Mouse (Mus musculus) olfactory bulb, adult 2 months (tissue): Measurements from ENCODE around the gene Gnat1.

Experiments used
- CTCF ChIP-seq: fragments of 200-500 bp; IDR thresholded peaks from 2 replicates; pipeline ENCODE4 v1.5.1; 2012; ENCODE audit warnings: low read depth, mild to moderate bottlenecking, low read length, moderate library complexity; ENCODE audit not compliant: insufficient read depth
- POLR2A ChIP-seq: fragments of 200-500 bp; IDR thresholded peaks from 2 replicates; pipeline ENCODE4 v1.6.1; 2012; ENCODE audit warnings: mild to moderate bottlenecking, low read depth, low read length, moderate library complexity; ENCODE audit not compliant: insufficient read depth

DNA sequence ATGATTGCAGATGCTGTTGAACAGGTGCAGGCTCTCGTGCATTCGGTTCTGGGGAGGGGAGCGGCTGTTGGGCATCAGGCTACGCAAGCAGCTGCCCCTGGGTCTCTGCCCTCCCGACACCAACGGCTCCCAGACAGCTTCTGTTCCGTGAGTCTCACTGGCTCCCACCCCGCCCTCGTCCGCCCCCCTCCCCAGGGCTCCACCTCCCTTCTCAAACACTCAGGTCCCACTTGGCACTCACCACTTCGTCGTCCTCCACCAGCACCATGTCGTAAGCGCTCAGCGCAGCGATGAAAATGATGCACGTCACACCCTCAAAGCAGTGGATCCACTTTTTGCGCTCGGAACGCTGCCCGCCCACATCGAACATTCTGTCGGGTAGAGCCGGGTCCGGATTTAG lies 3.2 kb downstream of the Gnat1 start:
- no peak for TF ChIP-seq CTCF
- TF ChIP-seq POLR2A, result no peak
